Mouse (Mus musculus): ENCODE measurements around the gene Zkscan3. TPM values are rescaled to one million over a fixed set of nuclear protein-coding genes. Genes with fewer than 3 reads are reported as not detected.
A peak's percentile ranks its signal among the peaks of the same experiment; 100 is the strongest.
"Not testable (repeated sequence)": the region's sequence is repeated elsewhere in the genome, so short reads cannot be mapped to it uniquely, and the experiment has no call there.

Zkscan3 gene
- total RNA-seq, 2 experiments from 2014 or later = 38.9 to 39.0 TPM

GRCm38 (mm10) chr13:21401636-21402286 lies 794 bp downstream of the Zkscan3 start:
- DNase-seq = peak in 1 of 2 experiments; percentile 12
- intact Hi-C loops (cut with DNase I) = loop anchor here (2.0 to 10.0 kb wide), 4 partner anchors 39 to 313 kb away; partner anchors contain the start of genes Hist1h2ai, Hist1h2bl, Hist1h3h and Zkscan8

DNA sequence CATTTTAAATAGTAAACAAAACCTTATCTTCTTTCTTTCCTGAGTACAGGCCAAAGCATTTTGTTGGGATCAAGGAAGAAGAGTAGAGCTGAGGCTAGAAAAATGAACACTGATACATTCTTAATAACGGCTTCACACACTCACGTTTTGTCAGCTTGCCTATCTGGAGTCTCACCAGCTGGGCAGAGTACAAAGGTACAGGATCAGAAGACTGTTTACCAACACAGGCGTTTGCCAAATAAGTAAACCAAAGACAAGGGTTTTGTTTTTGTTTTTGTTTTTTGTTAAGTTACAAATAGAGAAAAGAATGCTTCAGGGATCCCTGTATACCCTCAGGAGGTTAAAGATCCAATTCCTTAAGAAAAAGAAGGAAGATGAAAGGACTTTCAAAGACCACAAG lies 1.4 kb downstream of the Zkscan3 start:
- no peak for DNase-seq
- intact Hi-C loops (cut with DNase I) = loop anchor here (10.0 kb wide), 1 partner anchor 314 kb away; the partner anchor contains the start of genes Hist1h2ai, Hist1h2bl and Hist1h3h

- intact Hi-C loops (cut with DNase I) = no loop called here
- DNase-seq = no peak
Measured at GRCm38 (mm10) chr13:21397486-21397885, 5.1 kb downstream of the Zkscan3 start.

GRCm38 (mm10) chr13:21396048-21396447 lies 6.5 kb downstream of the Zkscan3 start:
- peak; percentile 36 to 37 for DNase-seq
- intact Hi-C loops (cut with DNase I) = not testable (repeated sequence)

- no peak for DNase-seq
- intact Hi-C loops (cut with DNase I) = no loop called here
Measured at GRCm38 (mm10) chr13:21395623-21396022, 6.9 kb downstream of the Zkscan3 start.

DNA sequence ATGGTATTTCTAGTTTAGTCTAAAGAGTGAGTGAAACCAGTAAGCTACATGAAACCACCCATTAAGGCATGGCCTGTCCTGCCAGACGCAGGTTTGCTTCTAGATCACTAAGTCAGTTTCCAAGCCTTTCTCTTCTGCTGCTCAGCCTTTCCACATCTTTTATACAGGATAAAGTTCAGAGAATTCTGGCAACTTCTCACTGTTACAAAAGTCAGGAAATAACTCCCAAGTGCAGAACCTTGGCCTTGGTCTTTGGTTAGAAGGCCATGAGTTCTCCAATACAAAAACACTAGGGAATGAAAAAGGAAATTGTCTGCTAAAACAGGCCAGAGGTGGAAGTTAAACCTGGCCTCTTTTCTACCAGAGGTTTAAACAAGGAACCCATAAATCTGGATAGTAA lies 7.3 kb downstream of the Zkscan3 start:
- no peak for DNase-seq
- intact Hi-C loops (cut with DNase I) = no loop called here

- DNase-seq = no peak
- intact Hi-C loops (cut with DNase I) = no loop called here
Measured at GRCm38 (mm10) chr13:21377773-21378172, 24.8 kb downstream of the Zkscan3 start.

GRCm38 (mm10) chr13:21372700-21373099 lies 29.9 kb downstream of the Zkscan3 start:
- intact Hi-C loops (cut with DNase I) = no loop called here

GRCm38 (mm10) chr13:21366635-21367034 lies 35.9 kb downstream of the Zkscan3 start:
- intact Hi-C loops (cut with DNase I) = no loop called here

More at GRCm38 (mm10) chr13:21372700-21373099, 29.9 kb downstream of the Zkscan3 start:
- no peak for DNase-seq

DNA sequence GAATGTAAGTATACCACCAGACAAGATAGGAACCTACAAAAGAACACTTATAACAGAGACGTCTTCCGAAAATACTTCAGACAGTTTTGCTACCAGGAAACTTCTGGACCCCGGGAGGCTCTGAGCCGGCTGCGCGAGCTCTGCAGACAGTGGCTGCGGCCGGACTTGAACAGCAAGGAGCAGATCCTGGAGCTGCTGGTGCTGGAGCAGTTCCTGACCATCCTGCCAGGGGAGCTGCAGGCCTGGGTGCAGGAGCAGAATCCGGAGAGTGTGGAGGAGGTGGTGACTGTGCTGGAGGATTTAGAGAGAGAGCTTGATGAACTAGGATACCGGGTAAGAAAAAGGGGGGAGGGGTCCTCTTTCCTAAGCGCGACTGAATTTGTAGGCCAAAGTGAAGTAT lies 38.8 kb downstream of the Zkscan3 start:
- DNase-seq = peak in 1 of 2 experiments; percentile 10
- intact Hi-C loops (cut with DNase I) = loop anchor here (2.0 to 5.0 kb wide), 3 partner anchors 39 to 167 kb away; partner anchors contain the start of genes Zkscan3, Zkscan8 and Zscan26

More at GRCm38 (mm10) chr13:21366635-21367034, 35.9 kb downstream of the Zkscan3 start:
- no peak for DNase-seq

GRCm38 (mm10) chr13:21362621-21363248 lies 39.8 kb downstream of the Zkscan3 start, which contains the start of gene Zscan12:
Zscan12 (plus strand) TSS chr13:21362820.
- intact Hi-C loops (cut with DNase I) = loop anchor here (2.0 to 5.0 kb wide), 3 partner anchors 40 to 168 kb away; partner anchors contain the start of genes Zkscan3, Zkscan8 and Zscan26
- DNase-seq = peak; percentile 93 to 94

- DNase-seq = no peak
- intact Hi-C loops (cut with DNase I) = no loop called here
Measured at GRCm38 (mm10) chr13:21350593-21350992, 52.0 kb downstream of the Zkscan3 start.

DNA sequence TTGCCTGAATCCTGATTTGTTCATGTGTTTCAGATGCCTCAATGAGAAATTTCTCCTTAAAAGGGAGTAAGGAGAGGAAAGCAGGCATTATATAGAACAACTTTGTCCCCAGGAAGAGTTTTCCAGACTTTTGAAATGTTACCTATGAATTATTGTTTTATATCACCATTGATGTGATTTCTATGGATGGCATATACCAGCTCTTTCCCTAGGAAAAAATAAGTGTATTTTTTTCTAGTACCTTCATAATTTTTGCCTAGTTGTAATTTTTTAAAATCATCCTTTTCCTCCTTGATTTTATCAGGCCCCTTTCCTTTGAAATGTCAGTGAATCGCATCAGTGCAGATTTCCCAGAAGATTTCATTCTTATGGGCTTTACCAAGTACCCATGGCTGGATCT lies 55.9 kb downstream of the Zkscan3 start, which contains the start of gene Olfr1367:
TSS of gene Olfr1367 (plus strand) at position 301 of the 400 bp plus-strand sequence.
- no peak for DNase-seq
- intact Hi-C loops (cut with DNase I) = no loop called here

Small RNA genes within 50 kb of the gene (microRNA-seq; reads per million reads assigned to microRNA genes)
- gene Mir1896 = 0 reads per million in 2 experiments
- gene Mir6942 = 0.47 to 1.0 reads per million in 2 experiments

Other genes starting within 250 kb of the Zkscan3 start
- gene Trim27, start 223.3 kb downstream of the Zkscan3 start, total RNA-seq (2021) = 10 to 100 TPM; 26.9 to 33.6 TPM
- not detected for gene Gpx5, start 110.0 kb downstream of the Zkscan3 start, total RNA-seq (2021)
- gene Gpx6, start 90.6 kb downstream of the Zkscan3 start, total RNA-seq (2021) = not detected
- gene Olfr1367, start 55.8 kb downstream of the Zkscan3 start, total RNA-seq (2021) = not detected
- gene Zscan12, start 39.9 kb downstream of the Zkscan3 start, total RNA-seq (2021) = 1 to 10 TPM; 6.3 to 7.1 TPM
- gene Pgbd1, start 38.3 kb upstream of the Zkscan3 start, total RNA-seq (2021) = under 1 TPM; 0.36 to 0.89 TPM
- gene Zscan26, start 51.0 kb upstream of the Zkscan3 start, total RNA-seq (2021) = 10 to 100 TPM; 20.6 to 22.4 TPM
- under 1 TPM; 0.57 to 0.77 TPM for gene Nkapl, start 65.8 kb upstream of the Zkscan3 start, total RNA-seq (2021)
- gene Zkscan4, start 76.2 kb upstream of the Zkscan3 start, total RNA-seq (2021) = 1 to 10 TPM; 1.7 to 2.4 TPM
- gene Gm10065, start 76.7 kb upstream of the Zkscan3 start, total RNA-seq (2021) = not detected
- gene AK157302, start 92.5 kb upstream of the Zkscan3 start, total RNA-seq (2021) = 10 to 100 TPM; 26.0 to 28.5 TPM
- gene Gm11273, start 98.7 kb upstream of the Zkscan3 start, total RNA-seq (2021) = 100 to 1,000 TPM; 216 to 225 TPM
- gene Zkscan8, start 128.4 kb upstream of the Zkscan3 start, total RNA-seq (2021) = 10 to 100 TPM; 13.9 to 18.1 TPM
- not detected for gene Olfr1366, start 140.1 kb upstream of the Zkscan3 start, total RNA-seq (2021)
- not detected for gene Olfr1535, start 157.1 kb upstream of the Zkscan3 start, total RNA-seq (2021)
- not detected for gene Olfr1364, start 179.0 kb upstream of the Zkscan3 start, total RNA-seq (2021)
- not detected for gene Olfr1362, start 211.3 kb upstream of the Zkscan3 start, total RNA-seq (2021)
- gene Olfr11, start 239.8 kb upstream of the Zkscan3 start, total RNA-seq (2021) = not detected

All from heart, postnatal 10 days (tissue).